Mouse (Mus musculus) midbrain, embryonic 12.5 days (tissue): ENCODE results near the gene Atg9b. TPM values are rescaled to one million over a fixed set of nuclear protein-coding genes. Genes with fewer than 3 reads are reported as not detected.

ENCODE experiments used
- ATAC-seq: fragments of 200-750 bp; cut with Nextera tagmentation; 2 replicates; pipeline ENCODE4 v1.8.0; 2017; ENCODE audit warnings: low read depth, moderate TSS enrichment, moderate library complexity; ENCODE audit not compliant: low FRiP score
- H3K27ac ChIP-seq: fragments of 300-500 bp; sonication (generic); replicated peaks from 2 replicates; pipeline ENCODE4 v1.5.1; 2016; ENCODE audit warnings: mild to moderate bottlenecking
- H3K27me3 ChIP-seq: fragments of 300-500 bp; sonication (generic); 2 replicates; pipeline ENCODE4 v1.6.1; 2016; ENCODE audit warnings: mild to moderate bottlenecking
- H3K36me3 ChIP-seq: fragments of 300-500 bp; sonication (generic); 2 replicates; pipeline ENCODE4 v1.6.1; 2016
- H3K4me1 ChIP-seq: fragments of 300-500 bp; sonication (generic); 2 replicates; pipeline ENCODE4 v1.6.1; 2016
- H3K4me2 ChIP-seq: fragments of 300-500 bp; sonication (generic); replicated peaks from 2 replicates; pipeline ENCODE4 v1.6.1; 2016; ENCODE audit warnings: mild to moderate bottlenecking, moderate library complexity
- H3K4me3 ChIP-seq: fragments of 300-500 bp; sonication (generic); 2 replicates; pipeline ENCODE4 v1.5.1; 2016; ENCODE audit warnings: mild to moderate bottlenecking
- H3K9ac ChIP-seq: fragments of 300-500 bp; sonication (generic); replicated peaks from 2 replicates; pipeline ENCODE4 v1.6.1; 2016; ENCODE audit warnings: mild to moderate bottlenecking, moderate library complexity
- H3K9me3 ChIP-seq: fragments of 300-500 bp; sonication (generic); 2 replicates; pipeline ENCODE4 v1.6.1; 2016; ENCODE audit warnings: mild to moderate bottlenecking
- WGBS: fragments of 180-500 bp; shearing (Covaris S2); methylation state at CpG from one replicate; pipeline ENCODE4 v1.1.7; 2016; 5-methylcytosine and 5-hydroxymethylcytosine counted together
- polyA plus RNA-seq: library from polyadenylated mRNA; unstranded; fragments of >200 nt; fragmentation: Nextera tagmentation; extraction: Ambion mirVana; gene quantifications from 2 replicates; pipeline ENCODE4 v1.2.1, GENCODE M21; 2016

Gene Atg9b
- polyA plus RNA-seq, 1 experiment from 2014 or later = 0.46 TPM

- Histone ChIP-seq H3K4me1 (peaks cover 50% of the 10 kb centered on the region), H3K36me3 (peaks cover 26% of the 10 kb centered on the region), H3K9me3 (no peaks in the 10 kb centered on the region), H3K27me3 (peaks cover 17% of the 10 kb centered on the region), H3K4me2 (peak within 1 kb of the TSS; percentile 85), H3K9ac (peak within 1 kb of the TSS; percentile 75), H3K27ac (peak within 1 kb of the TSS; percentile 91), H3K4me3 (peak within 1 kb of the TSS; percentile 62)
- WGBS = under 1% methylated on average over 46 of the region's 46 CpGs
- peak; percentile 92 for ATAC-seq
These were observed 31.4 kb upstream of the Atg9b start, which contains the start of the genes Cdk5 and Slc4a2 for GRCm38 (mm10) chr5:24423129-24424003. Gene Cdk5 (minus strand): TSS chr5:24423530. Gene Slc4a2 (plus strand): TSS chr5:24423837.

DNA sequence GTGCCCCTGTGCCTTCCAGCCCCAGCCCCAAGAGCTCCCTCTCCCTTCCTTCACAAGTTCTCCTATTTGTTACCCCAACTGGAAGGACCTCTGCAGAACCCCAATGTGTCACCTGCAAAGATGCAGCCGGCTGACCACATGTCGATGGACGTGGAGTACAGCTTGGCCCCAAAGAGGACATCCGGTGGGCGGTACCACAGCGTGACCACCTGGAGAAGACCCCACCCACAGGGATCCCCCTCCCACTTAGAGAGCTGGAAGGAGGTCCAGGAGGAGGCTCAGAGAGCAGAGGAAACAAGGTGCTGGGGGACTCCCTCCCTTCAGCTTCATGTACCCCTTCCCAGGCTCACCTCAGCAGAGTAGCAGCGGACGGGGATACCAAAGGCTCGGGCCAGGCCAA lies 28.4 kb upstream of the Atg9b start:
- Histone ChIP-seq H3K4me3 (no peak overlapping the region), H3K4me2 (no peak overlapping the region), H3K27me3 (no peaks in the 10 kb centered on the region), H3K4me1 (peaks cover 29% of the 10 kb centered on the region), H3K9me3 (no peaks in the 10 kb centered on the region), H3K27ac (no peak overlapping the region), H3K9ac (no peak overlapping the region), H3K36me3 (peaks cover 26% of the 10 kb centered on the region)
- WGBS = 90% methylated on average over 9 of the region's 9 CpGs
- no peak for ATAC-seq

DNA sequence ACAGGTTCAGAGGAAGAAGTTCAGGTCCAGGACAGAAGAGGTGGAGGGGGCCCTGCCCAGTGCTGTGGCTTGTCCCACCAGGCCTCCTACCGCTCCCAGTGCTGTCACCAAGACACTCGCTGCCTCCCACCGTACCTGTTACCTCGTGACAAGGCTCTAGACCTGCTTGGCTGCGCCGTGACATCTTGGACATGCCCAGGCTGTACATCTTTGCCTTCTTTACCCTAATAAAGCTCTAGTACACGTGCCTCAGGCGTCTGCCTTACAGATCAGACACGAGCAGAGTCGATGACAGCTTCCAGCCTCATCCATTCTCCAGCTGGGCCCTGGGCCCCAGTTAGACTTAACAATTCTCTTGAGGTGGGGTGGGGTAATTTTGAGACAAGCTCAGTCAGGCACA lies 25.6 kb upstream of the Atg9b start:
- WGBS = 87% methylated on average over 10 of the region's 10 CpGs
- ATAC-seq = no peak
- H3K36me3 ChIP-seq = peaks cover 26% of the 10 kb centered on the region
- H3K9ac ChIP-seq = no peak overlapping the region
- H3K27me3 ChIP-seq = peaks cover 4% of the 10 kb centered on the region; the same call in 1 of the 2 replicates
- no peaks in the 10 kb centered on the region for H3K9me3 ChIP-seq
- no peak overlapping the region for H3K4me3 ChIP-seq
- H3K4me2 ChIP-seq = no peak overlapping the region
- peaks cover 15% of the 10 kb centered on the region for H3K4me1 ChIP-seq
- H3K27ac ChIP-seq = no peak overlapping the region

DNA sequence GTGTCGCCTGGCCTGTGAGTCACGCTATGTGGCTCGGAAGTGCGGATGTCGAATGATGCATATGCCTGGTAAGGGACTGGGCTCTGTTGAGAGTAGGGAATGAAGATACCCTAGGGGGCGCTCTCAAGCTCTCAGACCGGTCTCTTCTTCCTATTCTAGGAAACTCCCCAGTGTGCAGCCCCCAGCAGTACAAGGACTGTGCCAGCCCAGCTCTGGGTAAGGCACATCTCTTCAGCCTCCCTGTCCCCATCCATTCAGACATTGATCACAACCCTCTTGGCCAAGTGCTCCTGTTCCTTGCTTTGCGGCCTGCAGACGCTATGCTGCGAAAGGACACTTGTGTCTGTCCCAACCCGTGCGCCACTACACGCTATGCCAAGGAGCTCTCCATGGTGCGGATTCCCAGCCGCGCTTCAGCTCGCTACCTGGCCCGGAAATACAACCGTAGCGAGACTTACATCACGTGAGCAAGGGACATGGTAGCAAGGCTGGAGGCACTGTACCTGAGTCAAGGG lies 24.3 kb upstream of the Atg9b start:
- Histone ChIP-seq H3K4me2 (0 out of 2 replicates have a peak overlapping the region, but pooled peaks have one; percentile 7), H3K4me1 (peaks cover 9% of the 10 kb centered on the region; the same call in 1 of the 2 replicates), H3K9ac (no peak overlapping the region; the same call in 1 of the 2 replicates), H3K27me3 (peaks cover 4% of the 10 kb centered on the region; the same call in 1 of the 2 replicates), H3K27ac (no peak overlapping the region), H3K9me3 (no peaks in the 10 kb centered on the region), H3K36me3 (peaks cover 23% of the 10 kb centered on the region), H3K4me3 (no peak overlapping the region)
- 3% methylated on average over 21 of the region's 21 CpGs for WGBS
- ATAC-seq = peak; percentile 62

DNA sequence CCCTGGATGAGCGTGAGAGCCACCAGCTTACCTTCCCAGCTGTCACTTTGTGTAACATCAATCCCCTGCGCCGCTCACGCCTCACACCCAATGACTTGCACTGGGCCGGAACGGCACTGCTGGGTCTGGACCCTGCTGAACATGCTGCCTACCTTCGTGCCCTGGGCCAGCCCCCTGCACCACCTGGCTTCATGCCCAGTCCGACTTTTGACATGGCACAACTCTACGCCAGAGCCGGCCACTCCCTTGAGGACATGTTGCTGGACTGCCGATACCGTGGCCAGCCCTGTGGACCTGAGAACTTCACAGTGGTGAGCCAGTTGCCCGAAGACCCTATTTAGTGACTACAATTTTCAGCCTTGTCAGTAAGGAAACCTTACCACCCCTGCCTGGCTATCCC lies 22.0 kb upstream of the Atg9b start:
- H3K4me1 ChIP-seq = peaks cover 9% of the 10 kb centered on the region; the same call in 1 of the 2 replicates
- H3K4me2 ChIP-seq = no peak overlapping the region
- 0 out of 2 replicates have a peak, but pooled peaks cover 9% of the 10 kb centered on the region for H3K36me3 ChIP-seq
- H3K4me3 ChIP-seq = no peak overlapping the region
- no peak overlapping the region for H3K27ac ChIP-seq
- 87% methylated on average over 13 of the region's 13 CpGs for WGBS
- H3K9ac ChIP-seq = no peak overlapping the region
- ATAC-seq = no peak
- no peaks in the 10 kb centered on the region for H3K9me3 ChIP-seq
- peaks cover 4% of the 10 kb centered on the region for H3K27me3 ChIP-seq

DNA sequence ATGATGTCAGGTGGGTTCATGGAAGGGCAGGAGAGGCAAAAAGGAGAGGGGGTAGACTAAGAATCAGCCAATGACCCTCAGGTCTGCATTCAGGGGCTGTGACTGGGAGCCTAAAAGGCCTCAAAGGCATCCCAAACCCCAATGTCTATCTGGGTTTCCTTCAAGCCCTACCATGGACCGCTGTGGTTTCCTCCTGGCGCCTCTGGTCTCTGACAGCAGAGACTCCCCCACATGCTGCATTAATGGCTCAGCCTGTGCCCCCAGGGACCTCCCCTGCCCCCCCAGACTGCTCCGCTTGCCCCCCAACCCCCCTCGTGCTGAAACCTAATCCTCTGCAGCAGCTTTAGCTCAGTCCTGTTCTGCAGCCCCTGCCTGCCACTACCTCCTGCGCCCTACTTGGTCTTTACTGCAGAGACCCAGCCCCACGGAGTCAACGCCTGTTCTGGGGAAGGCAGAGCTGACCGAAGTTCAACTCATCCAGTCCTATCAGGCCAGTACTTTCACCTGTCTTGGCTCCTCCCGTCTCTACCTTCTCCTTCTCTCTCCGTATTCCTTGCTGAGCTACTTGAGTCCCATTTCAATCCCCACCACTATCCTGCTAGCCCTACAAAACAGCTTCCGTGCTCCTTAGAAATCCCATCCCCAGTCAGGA lies 21.2 kb upstream of the Atg9b start, which contains the start of gene Asic3:
Gene Asic3, plus strand, starts transcription at position 351 of the 652 bp plus-strand sequence.
- H3K27ac ChIP-seq = no peak within 1 kb of the TSS
- no peak for ATAC-seq
- no peak within 1 kb of the TSS for H3K9ac ChIP-seq
- H3K4me3 ChIP-seq = no peak within 1 kb of the TSS
- 0 out of 2 replicates have a peak, but pooled peaks cover 4% of the 10 kb centered on the region for H3K36me3 ChIP-seq
- peaks cover 9% of the 10 kb centered on the region; the same call in 1 of the 2 replicates for H3K4me1 ChIP-seq
- WGBS = 51% methylated on average over 11 of the region's 11 CpGs
- no peak within 1 kb of the TSS for H3K4me2 ChIP-seq
- no peaks in the 10 kb centered on the region for H3K9me3 ChIP-seq
- peaks cover 4% of the 10 kb centered on the region for H3K27me3 ChIP-seq

GRCm38 (mm10) chr5:24412063-24412462 lies 20.1 kb upstream of the Atg9b start:
- ATAC-seq = no peak
- Histone ChIP-seq H3K4me1 (peaks cover 9% of the 10 kb centered on the region; the same call in 1 of the 2 replicates), H3K9ac (no peak overlapping the region), H3K4me3 (no peak overlapping the region), H3K27ac (no peak overlapping the region), H3K9me3 (no peaks in the 10 kb centered on the region), H3K36me3 (peaks cover 13% of the 10 kb centered on the region; the same call in 1 of the 2 replicates), H3K4me2 (no peak overlapping the region), H3K27me3 (peaks cover 4% of the 10 kb centered on the region)
- 94% methylated on average over 2 of the region's 2 CpGs for whole genome bisulfite sequencing

DNA sequence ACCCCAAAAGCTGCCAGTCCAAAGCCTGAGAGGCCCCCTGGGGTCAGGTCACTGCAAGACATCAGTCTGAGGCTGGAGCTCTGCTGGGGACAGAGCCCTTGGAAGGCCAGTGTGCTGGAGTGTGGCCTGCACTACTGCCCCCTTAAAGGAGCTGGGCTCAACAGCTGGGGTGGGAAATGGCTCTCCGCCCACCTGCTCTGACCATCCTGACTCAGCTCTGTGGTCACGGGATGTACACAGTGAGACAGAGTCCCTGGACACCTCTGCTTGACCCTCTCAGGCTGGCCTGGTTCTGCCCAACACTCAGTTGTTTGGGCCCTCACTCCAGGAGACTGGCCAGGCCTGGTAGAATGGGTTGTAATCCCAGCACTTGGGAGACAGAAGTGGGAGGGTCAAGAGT lies 17.5 kb upstream of the Atg9b start:
- Histone ChIP-seq H3K4me2 (no peak overlapping the region), H3K4me1 (no peaks in the 10 kb centered on the region), H3K4me3 (no peak overlapping the region), H3K9me3 (no peaks in the 10 kb centered on the region), H3K27ac (no peak overlapping the region), H3K36me3 (peaks cover 34% of the 10 kb centered on the region), H3K9ac (no peak overlapping the region), H3K27me3 (peaks cover 4% of the 10 kb centered on the region)
- ATAC-seq = no peak
- WGBS = 67% methylated on average over 2 of the region's 2 CpGs

DNA sequence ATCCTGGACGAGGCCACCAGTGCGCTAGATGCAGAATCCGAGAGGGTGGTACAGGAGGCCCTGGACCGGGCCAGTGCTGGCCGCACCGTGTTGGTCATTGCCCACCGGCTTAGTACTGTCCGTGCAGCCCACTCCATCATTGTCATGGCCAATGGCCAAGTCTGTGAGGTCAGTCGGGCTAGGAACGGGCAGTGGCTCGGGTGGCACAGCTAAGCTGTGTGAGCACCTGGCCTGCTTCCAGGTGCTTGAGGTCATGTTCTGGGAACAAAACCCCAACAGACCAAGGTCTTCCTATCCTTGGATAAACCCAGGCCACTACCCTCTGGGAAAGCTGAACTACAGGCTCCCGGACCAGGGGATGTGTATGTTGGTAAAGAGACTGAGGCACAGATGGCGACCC lies 16.7 kb upstream of the Atg9b start:
- Histone ChIP-seq H3K9me3 (no peaks in the 10 kb centered on the region), H3K4me2 (no peak overlapping the region), H3K4me1 (no peaks in the 10 kb centered on the region), H3K36me3 (peaks cover 39% of the 10 kb centered on the region), H3K27me3 (no peaks in the 10 kb centered on the region; the same call in none of the 2 replicates), H3K27ac (no peak overlapping the region), H3K4me3 (no peak overlapping the region), H3K9ac (no peak overlapping the region)
- WGBS = 95% methylated on average over 13 of the region's 13 CpGs
- no peak for ATAC-seq

GRCm38 (mm10) chr5:24405389-24405876 lies 13.5 kb upstream of the Atg9b start:
- H3K36me3 ChIP-seq = peaks cover 66% of the 10 kb centered on the region
- WGBS = 68% methylated on average over 3 of the region's 3 CpGs

DNA sequence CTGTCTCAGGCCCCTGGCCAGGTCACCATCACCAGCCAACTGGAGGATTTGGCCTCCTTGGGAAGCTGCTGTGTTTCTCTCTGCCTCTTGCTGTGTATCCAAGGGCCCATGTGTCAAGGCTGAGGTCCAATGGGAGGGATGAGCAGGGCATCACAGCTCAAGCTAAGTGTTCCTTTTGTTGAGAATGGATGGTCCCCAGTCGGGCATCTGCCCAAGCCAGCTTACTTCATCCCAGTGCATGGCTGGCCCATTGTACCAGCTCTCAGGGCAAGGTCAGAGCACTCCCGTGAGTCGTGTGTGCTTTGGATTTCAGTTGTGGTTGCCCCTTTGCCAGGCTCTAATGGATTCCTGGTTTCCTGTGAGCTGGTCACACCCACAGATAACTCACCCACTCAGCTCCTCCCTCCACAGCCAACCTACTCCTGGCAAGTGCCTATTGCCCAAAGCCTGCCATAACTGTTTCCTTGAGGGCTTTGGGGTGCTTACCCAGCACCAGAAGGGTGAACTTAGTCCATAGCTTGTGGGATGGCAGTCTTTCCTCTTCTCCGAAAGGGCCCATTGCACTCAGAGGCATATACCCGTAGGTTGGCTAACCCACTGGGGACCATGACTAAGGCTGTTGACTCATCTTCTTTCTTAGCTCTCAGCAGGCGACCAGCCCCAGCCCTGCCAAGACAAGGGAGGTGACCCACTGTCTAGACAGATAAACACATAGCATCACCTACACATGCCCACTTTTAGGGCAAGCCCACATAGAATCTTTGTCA lies 12.8 kb upstream of the Atg9b start:
- H3K27me3 ChIP-seq = no peaks in the 10 kb centered on the region
- H3K9me3 ChIP-seq = no peaks in the 10 kb centered on the region
- H3K4me3 ChIP-seq = no peak overlapping the region
- H3K4me1 ChIP-seq = no peaks in the 10 kb centered on the region
- H3K4me2 ChIP-seq = no peak overlapping the region
- no peak overlapping the region for H3K27ac ChIP-seq
- peaks cover 73% of the 10 kb centered on the region for H3K36me3 ChIP-seq
- no peak overlapping the region for H3K9ac ChIP-seq
- 75% methylated on average over 6 of the region's 6 CpGs for WGBS
- no peak for ATAC-seq

More at GRCm38 (mm10) chr5:24405389-24405876, 13.5 kb upstream of the Atg9b start:
- Histone ChIP-seq H3K27me3 (no peaks in the 10 kb centered on the region; the same call in 1 of the 2 replicates), H3K4me1 (no peaks in the 10 kb centered on the region), H3K4me2 (no peak overlapping the region), H3K4me3 (no peak overlapping the region), H3K27ac (no peak overlapping the region), H3K9ac (no peak overlapping the region), H3K9me3 (no peaks in the 10 kb centered on the region)
- no peak for ATAC-seq
